Mouse (Mus musculus): Measurements from ENCODE around the gene Wnk4. TPM values are rescaled to one million over a fixed set of nuclear protein-coding genes. Genes with fewer than 3 reads are reported as not detected.

Wnk4 gene
- polyA plus RNA-seq (2015; fragmentation: Illumina TruSeq; extraction: RNeasy Lipid Tissue Mini Kit (QIAGEN cat#74804); ENCODE audit: insufficient read depth, low replicate concordance): 1.3 TPM

GRCm38 (mm10) chr11:101259948-101260825 lies at the start of gene Wnk4:
Gene Wnk4 (plus strand): TSS chr11:101260567.

DNA sequence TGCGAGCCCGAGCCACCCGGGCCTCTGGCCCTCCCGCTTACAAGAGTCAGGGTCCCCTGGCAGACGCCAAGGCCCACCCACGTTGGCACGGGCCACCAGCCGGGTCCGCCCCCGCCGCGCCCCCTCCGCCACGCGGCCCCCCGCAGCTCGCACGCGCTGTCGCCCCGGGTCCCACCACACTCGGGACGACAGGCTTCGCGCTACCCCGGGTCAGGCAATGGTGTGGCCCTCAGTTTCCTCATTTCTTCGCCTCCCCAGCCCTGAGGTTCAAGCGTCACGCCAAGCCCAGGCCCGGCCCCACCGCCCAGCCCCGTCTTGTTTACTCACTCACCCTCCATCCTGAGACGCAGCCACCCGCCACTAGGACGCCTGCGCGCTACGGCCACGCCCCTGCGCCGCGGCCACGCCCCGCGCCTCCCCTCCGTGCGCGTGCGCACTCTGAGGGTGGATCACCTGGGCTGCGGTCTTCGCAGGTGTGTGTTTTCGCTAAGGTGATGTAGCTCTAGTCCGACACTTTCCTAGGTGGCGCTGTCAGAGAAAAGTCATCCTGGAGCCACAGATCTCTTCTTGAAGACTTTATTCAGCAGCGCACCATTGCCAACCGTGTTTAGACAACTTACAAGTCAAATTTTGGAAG lies 34.2 kb upstream of the Wnk4 start, which contains the start of gene Ezh1:
TSS of gene Ezh1 (minus strand) at position 399 of the 637 bp plus-strand sequence.

GRCm38 (mm10) chr11:101245855-101246701 lies 14.3 kb upstream of the Wnk4 start, which contains the start of gene Ramp2:
Gene Ramp2 (plus strand): TSS chr11:101246028.

DNA sequence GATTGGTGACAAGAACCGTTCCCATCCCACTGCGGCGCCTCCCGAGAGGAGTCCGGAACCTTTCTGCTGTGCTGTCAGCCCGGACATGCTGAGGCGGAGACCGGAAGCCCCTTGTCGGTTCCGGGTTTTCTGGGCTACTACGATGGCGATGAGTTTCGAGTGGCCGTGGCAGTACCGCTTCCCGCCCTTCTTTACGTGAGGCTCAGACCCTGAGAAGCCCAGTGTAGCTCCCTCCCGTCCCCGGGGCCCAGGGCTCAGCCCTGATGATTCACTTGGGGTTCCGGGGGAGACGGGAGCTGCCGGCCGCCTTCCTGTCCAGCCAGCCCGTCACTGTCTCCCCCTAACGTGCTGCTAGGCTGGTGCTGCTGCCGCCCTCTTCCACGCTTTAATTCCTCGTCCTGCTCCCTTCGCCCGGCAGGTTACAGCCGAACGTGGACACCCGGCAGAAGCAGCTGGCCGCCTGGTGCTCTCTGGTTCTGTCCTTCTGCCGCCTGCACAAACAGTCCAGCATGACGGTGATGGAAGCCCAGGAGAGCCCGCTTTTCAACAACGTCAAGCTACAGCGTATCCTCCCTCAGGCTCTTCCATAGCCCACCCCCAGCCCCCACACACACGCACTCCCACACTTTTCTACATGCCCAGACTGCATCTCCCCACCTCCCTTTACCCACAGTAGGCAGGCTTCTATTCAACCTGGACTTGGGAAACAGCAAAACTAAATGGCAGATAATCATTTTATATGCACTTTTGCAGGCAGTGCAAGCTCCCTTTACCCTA lies 6.6 kb upstream of the Wnk4 start, which contains the start of gene Vps25:
TSS of gene Vps25 (plus strand) at position 95 of the 777 bp plus-strand sequence.

GRCm38 (mm10) chr11:101278223-101279192 lies 18.1 kb downstream of the Wnk4 start, which contains the start of the genes Cntd1 and Coa3:
Gene Cntd1 (plus strand): TSS chr11:101279012.
Gene Coa3 (minus strand): TSS chr11:101279114.

DNA sequence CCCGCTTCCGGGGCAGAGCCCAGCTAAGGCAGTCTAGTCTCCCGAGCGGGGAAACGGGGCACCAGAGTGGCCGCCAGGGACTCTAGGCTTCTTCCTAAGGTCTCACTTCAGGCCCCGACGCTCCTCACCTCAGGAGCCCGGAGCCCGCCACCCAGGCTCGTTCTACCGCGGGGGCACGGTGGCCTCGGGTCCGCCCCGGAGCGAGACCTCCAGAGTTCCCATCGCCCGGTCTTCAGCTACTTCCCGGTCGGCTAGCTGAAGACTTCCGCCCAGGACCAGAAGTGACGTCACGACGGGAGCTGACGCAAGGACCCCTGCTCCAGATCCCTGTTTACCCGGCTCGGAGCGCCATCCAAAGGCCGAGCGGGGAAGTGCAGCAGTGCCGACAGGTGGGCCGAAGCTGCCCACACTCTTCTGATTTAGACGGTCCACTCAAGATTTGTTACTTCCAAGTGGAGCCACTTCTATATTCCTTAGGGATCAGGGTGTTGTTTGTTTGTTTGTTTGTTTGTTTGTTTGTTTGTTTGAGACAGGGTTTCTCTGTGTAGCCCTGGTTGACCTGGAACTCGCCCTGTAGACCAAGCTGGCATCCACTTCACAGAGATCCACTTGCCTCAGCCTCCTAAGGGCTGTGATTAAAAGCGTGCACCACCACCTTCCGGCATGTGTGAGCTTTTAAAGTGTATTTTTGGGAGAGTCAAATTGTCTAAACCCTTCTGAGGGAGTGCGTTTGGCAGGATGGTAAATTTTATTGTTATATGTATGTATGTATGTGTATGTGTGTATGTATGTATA lies 41.8 kb downstream of the Wnk4 start, which contains the start of gene Becn1:
TSS of gene Becn1 (minus strand) at position 283 of the 795 bp plus-strand sequence.

DNA sequence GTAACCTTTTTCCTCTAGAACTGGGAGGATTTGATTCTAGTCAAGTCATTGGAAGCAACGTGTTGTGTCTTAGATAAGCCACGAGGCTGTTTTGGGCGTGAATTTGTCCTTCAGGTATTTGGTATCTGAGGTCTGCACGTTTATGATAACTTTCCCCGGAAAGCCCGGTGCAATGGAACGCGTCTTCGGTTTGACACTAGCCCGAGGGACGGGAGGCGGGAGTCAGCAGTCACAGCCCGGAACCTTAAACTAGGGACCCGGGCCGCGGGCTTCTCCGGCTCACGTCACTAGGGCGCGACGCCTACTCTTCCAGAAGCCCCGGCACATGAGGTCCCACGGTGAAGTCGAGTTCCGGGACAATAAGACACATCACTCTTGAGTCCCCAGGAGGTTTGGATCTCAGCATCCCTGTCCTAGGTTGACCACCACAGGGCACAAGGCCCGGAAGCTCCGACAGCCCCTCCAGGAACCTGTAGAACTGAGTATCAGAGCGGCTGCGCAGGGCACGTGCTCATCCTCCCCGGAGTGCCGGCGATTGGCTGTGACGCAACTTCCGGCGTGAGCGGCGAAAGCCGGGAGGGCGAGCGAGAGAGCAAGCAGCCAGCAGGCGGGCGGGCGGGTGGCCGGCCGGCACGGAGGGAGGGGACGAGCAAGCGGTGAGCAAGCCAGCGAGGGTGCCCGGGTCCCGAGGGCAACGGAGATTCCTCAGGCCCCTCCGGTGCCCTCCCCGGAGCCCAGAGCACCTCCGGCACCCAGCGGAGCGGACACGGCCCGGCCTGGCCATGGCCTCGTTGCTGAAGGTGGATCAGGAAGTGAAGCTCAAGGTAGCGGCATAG lies 55.5 kb downstream of the Wnk4 start, which contains the start of gene Psme3:
TSS of gene Psme3 (plus strand) at position 549 of the 836 bp plus-strand sequence.

GRCm38 (mm10) chr11:101324763-101325162 lies 64.4 kb downstream of the Wnk4 start, which contains the start of gene Aoc2:
Gene Aoc2 (plus strand): TSS chr11:101325063.

Other genes starting within 250 kb of the Wnk4 start
- 6.9 TPM for gene Naglu, start 190.6 kb upstream of the Wnk4 start, polyA plus RNA-seq (2015; fragmentation: Illumina TruSeq; extraction: RNeasy Lipid Tissue Mini Kit (QIAGEN cat#74804); ENCODE audit: insufficient read depth, low replicate concordance)
- gene Hsd17b1, start 182.2 kb upstream of the Wnk4 start, polyA plus RNA-seq (2015; fragmentation: Illumina TruSeq; extraction: RNeasy Lipid Tissue Mini Kit (QIAGEN cat#74804); ENCODE audit: insufficient read depth, low replicate concordance): 0.70 TPM
- 10.9 TPM for gene Coasy, start 178.0 kb upstream of the Wnk4 start, polyA plus RNA-seq (2015; fragmentation: Illumina TruSeq; extraction: RNeasy Lipid Tissue Mini Kit (QIAGEN cat#74804); ENCODE audit: insufficient read depth, low replicate concordance)
- gene Mlx, start 173.3 kb upstream of the Wnk4 start, polyA plus RNA-seq (2015; fragmentation: Illumina TruSeq; extraction: RNeasy Lipid Tissue Mini Kit (QIAGEN cat#74804); ENCODE audit: insufficient read depth, low replicate concordance): 64.9 TPM
- 5.5 TPM for gene Psmc3ip, start 165.1 kb upstream of the Wnk4 start, polyA plus RNA-seq (2015; fragmentation: Illumina TruSeq; extraction: RNeasy Lipid Tissue Mini Kit (QIAGEN cat#74804); ENCODE audit: insufficient read depth, low replicate concordance)
- gene Retreg3, start 140.7 kb upstream of the Wnk4 start, polyA plus RNA-seq (2015; fragmentation: Illumina TruSeq; extraction: RNeasy Lipid Tissue Mini Kit (QIAGEN cat#74804); ENCODE audit: insufficient read depth, low replicate concordance): 94.9 TPM
- 7.7 TPM for gene Tubg1, start 140.6 kb upstream of the Wnk4 start, polyA plus RNA-seq (2015; fragmentation: Illumina TruSeq; extraction: RNeasy Lipid Tissue Mini Kit (QIAGEN cat#74804); ENCODE audit: insufficient read depth, low replicate concordance)
- 1.6 TPM for gene Tubg2, start 104.7 kb upstream of the Wnk4 start, polyA plus RNA-seq (2015; fragmentation: Illumina TruSeq; extraction: RNeasy Lipid Tissue Mini Kit (QIAGEN cat#74804); ENCODE audit: insufficient read depth, low replicate concordance)
- gene Cntnap1, start 90.0 kb upstream of the Wnk4 start, polyA plus RNA-seq (2015; fragmentation: Illumina TruSeq; extraction: RNeasy Lipid Tissue Mini Kit (QIAGEN cat#74804); ENCODE audit: insufficient read depth, low replicate concordance): 0.69 TPM
- gene Plekhh3, start 89.2 kb upstream of the Wnk4 start, polyA plus RNA-seq (2015; fragmentation: Illumina TruSeq; extraction: RNeasy Lipid Tissue Mini Kit (QIAGEN cat#74804); ENCODE audit: insufficient read depth, low replicate concordance): 0.40 TPM
- gene Ccr10, start 85.1 kb upstream of the Wnk4 start, polyA plus RNA-seq (2015; fragmentation: Illumina TruSeq; extraction: RNeasy Lipid Tissue Mini Kit (QIAGEN cat#74804); ENCODE audit: insufficient read depth, low replicate concordance): not detected
- 58.1 TPM for gene Ezh1, start 34.1 kb upstream of the Wnk4 start, polyA plus RNA-seq (2015; fragmentation: Illumina TruSeq; extraction: RNeasy Lipid Tissue Mini Kit (QIAGEN cat#74804); ENCODE audit: insufficient read depth, low replicate concordance)
- gene Ramp2, start 14.5 kb upstream of the Wnk4 start, polyA plus RNA-seq (2015; fragmentation: Illumina TruSeq; extraction: RNeasy Lipid Tissue Mini Kit (QIAGEN cat#74804); ENCODE audit: insufficient read depth, low replicate concordance): 39.4 TPM
- gene Vps25, start 6.9 kb upstream of the Wnk4 start, polyA plus RNA-seq (2015; fragmentation: Illumina TruSeq; extraction: RNeasy Lipid Tissue Mini Kit (QIAGEN cat#74804); ENCODE audit: insufficient read depth, low replicate concordance): 112 TPM
- gene Cntd1, start 18.4 kb downstream of the Wnk4 start, polyA plus RNA-seq (2015; fragmentation: Illumina TruSeq; extraction: RNeasy Lipid Tissue Mini Kit (QIAGEN cat#74804); ENCODE audit: insufficient read depth, low replicate concordance): 1.3 TPM
- 44.5 TPM for gene Coa3, start 18.5 kb downstream of the Wnk4 start, polyA plus RNA-seq (2015; fragmentation: Illumina TruSeq; extraction: RNeasy Lipid Tissue Mini Kit (QIAGEN cat#74804); ENCODE audit: insufficient read depth, low replicate concordance)
- gene Becn1, start 41.7 kb downstream of the Wnk4 start, polyA plus RNA-seq (2015; fragmentation: Illumina TruSeq; extraction: RNeasy Lipid Tissue Mini Kit (QIAGEN cat#74804); ENCODE audit: insufficient read depth, low replicate concordance): 156 TPM
- 225 TPM for gene Psme3, start 55.6 kb downstream of the Wnk4 start, polyA plus RNA-seq (2015; fragmentation: Illumina TruSeq; extraction: RNeasy Lipid Tissue Mini Kit (QIAGEN cat#74804); ENCODE audit: insufficient read depth, low replicate concordance)
- 5.3 TPM for gene Aoc2, start 64.5 kb downstream of the Wnk4 start, polyA plus RNA-seq (2015; fragmentation: Illumina TruSeq; extraction: RNeasy Lipid Tissue Mini Kit (QIAGEN cat#74804); ENCODE audit: insufficient read depth, low replicate concordance)
- gene Aoc3, start 70.0 kb downstream of the Wnk4 start, polyA plus RNA-seq (2015; fragmentation: Illumina TruSeq; extraction: RNeasy Lipid Tissue Mini Kit (QIAGEN cat#74804); ENCODE audit: insufficient read depth, low replicate concordance): 1.8 TPM
- gene G6pc, start 107.0 kb downstream of the Wnk4 start, polyA plus RNA-seq (2015; fragmentation: Illumina TruSeq; extraction: RNeasy Lipid Tissue Mini Kit (QIAGEN cat#74804); ENCODE audit: insufficient read depth, low replicate concordance): not detected
- gene Aarsd1, start 157.0 kb downstream of the Wnk4 start, polyA plus RNA-seq (2015; fragmentation: Illumina TruSeq; extraction: RNeasy Lipid Tissue Mini Kit (QIAGEN cat#74804); ENCODE audit: insufficient read depth, low replicate concordance): 21.1 TPM
- gene Gm27029, start 164.2 kb downstream of the Wnk4 start, polyA plus RNA-seq (2015; fragmentation: Illumina TruSeq; extraction: RNeasy Lipid Tissue Mini Kit (QIAGEN cat#74804); ENCODE audit: insufficient read depth, low replicate concordance): 0.90 TPM
- 12.0 TPM for gene Rundc1, start 164.5 kb downstream of the Wnk4 start, polyA plus RNA-seq (2015; fragmentation: Illumina TruSeq; extraction: RNeasy Lipid Tissue Mini Kit (QIAGEN cat#74804); ENCODE audit: insufficient read depth, low replicate concordance)
- 1.5 TPM for gene Ptges3l, start 164.8 kb downstream of the Wnk4 start, polyA plus RNA-seq (2015; fragmentation: Illumina TruSeq; extraction: RNeasy Lipid Tissue Mini Kit (QIAGEN cat#74804); ENCODE audit: insufficient read depth, low replicate concordance)
- gene Rpl27, start 181.7 kb downstream of the Wnk4 start, polyA plus RNA-seq (2015; fragmentation: Illumina TruSeq; extraction: RNeasy Lipid Tissue Mini Kit (QIAGEN cat#74804); ENCODE audit: insufficient read depth, low replicate concordance): 251 TPM
- 55.0 TPM for gene Ifi35, start 187.8 kb downstream of the Wnk4 start, polyA plus RNA-seq (2015; fragmentation: Illumina TruSeq; extraction: RNeasy Lipid Tissue Mini Kit (QIAGEN cat#74804); ENCODE audit: insufficient read depth, low replicate concordance)
- 1.6 TPM for gene Rnd2, start 204.4 kb downstream of the Wnk4 start, polyA plus RNA-seq (2015; fragmentation: Illumina TruSeq; extraction: RNeasy Lipid Tissue Mini Kit (QIAGEN cat#74804); ENCODE audit: insufficient read depth, low replicate concordance)
- gene Vat1, start 205.7 kb downstream of the Wnk4 start, polyA plus RNA-seq (2015; fragmentation: Illumina TruSeq; extraction: RNeasy Lipid Tissue Mini Kit (QIAGEN cat#74804); ENCODE audit: insufficient read depth, low replicate concordance): 22.6 TPM

All from spleen, adult 10 weeks (tissue).